Mouse (Mus musculus) layer of hippocampus, postnatal 36 days (tissue): ENCODE data around the gene Bricd5. TPM values are rescaled to one million over a fixed set of nuclear protein-coding genes. Genes with fewer than 3 reads are reported as not detected.

ENCODE experiments used
- total RNA-seq, 2 experiments: library from RNA; stranded (reverse); gene quantifications; 2 replicates each; pipeline ENCODE4 v1.2.3; 2021

Gene Bricd5
- total RNA-seq, 2 experiments from 2014 or later: 1.9 to 2.6 TPM

Other genes starting within 250 kb of the Bricd5 start
- gene Ccnf, start 222.4 kb upstream of the Bricd5 start, total RNA-seq: 1 to 10 TPM; 4.9 to 6.1 TPM
- 1 to 10 TPM in 1 of 2 experiments, under 1 TPM in 1; 0.96 to 1.1 TPM for gene Abca17, start 122.8 kb upstream of the Bricd5 start, total RNA-seq
- gene Abca3, start 121.9 kb upstream of the Bricd5 start, total RNA-seq: 10 to 100 TPM; 64.8 to 65.3 TPM
- gene Rnps1, start 59.3 kb upstream of the Bricd5 start, total RNA-seq: 100 to 1,000 TPM; 123 to 127 TPM
- 10 to 100 TPM; 29.2 to 30.2 TPM for gene Eci1, start 47.2 kb upstream of the Bricd5 start, total RNA-seq
- gene Dnase1l2, start 30.8 kb upstream of the Bricd5 start, total RNA-seq: 10 to 100 TPM; 11.0 to 14.2 TPM
- gene E4f1, start 3.6 kb upstream of the Bricd5 start, total RNA-seq: 10 to 100 TPM; 30.3 to 42.7 TPM
- gene Pgp, start 3.5 kb upstream of the Bricd5 start, total RNA-seq: 10 to 100 TPM; 62.3 to 66.4 TPM
- gene Mlst8, start 5.2 kb downstream of the Bricd5 start, total RNA-seq: 10 to 100 TPM; 40.7 to 45.0 TPM
- gene Caskin1, start 14.7 kb downstream of the Bricd5 start, total RNA-seq: 100 to 1,000 TPM; 158 to 160 TPM
- gene Traf7, start 54.1 kb downstream of the Bricd5 start, total RNA-seq: 10 to 100 TPM; 86.7 to 95.1 TPM
- 10 to 100 TPM; 72.9 to 76.8 TPM for gene Rab26, start 60.3 kb downstream of the Bricd5 start, total RNA-seq
- gene Pkd1, start 76.0 kb downstream of the Bricd5 start, total RNA-seq: 10 to 100 TPM; 84.9 to 95.3 TPM
- gene Tsc2, start 158.7 kb downstream of the Bricd5 start, total RNA-seq: 100 to 1,000 TPM; 181 to 184 TPM
- gene Nthl1, start 158.8 kb downstream of the Bricd5 start, total RNA-seq: 1 to 10 TPM; 3.9 to 6.9 TPM
- 10 to 100 TPM; 41.1 to 43.3 TPM for gene Slc9a3r2, start 176.4 kb downstream of the Bricd5 start, total RNA-seq
- 1 to 10 TPM; 1.7 to 2.9 TPM for gene Npw, start 184.6 kb downstream of the Bricd5 start, total RNA-seq
- gene Zfp598, start 195.8 kb downstream of the Bricd5 start, total RNA-seq: 10 to 100 TPM; 38.2 to 43.5 TPM
- gene Syngr3, start 216.1 kb downstream of the Bricd5 start, total RNA-seq: 100 to 1,000 TPM; 152 to 165 TPM
- 10 to 100 TPM; 17.0 to 22.7 TPM for gene Gfer, start 222.3 kb downstream of the Bricd5 start, total RNA-seq
- gene Noxo1, start 222.3 kb downstream of the Bricd5 start, total RNA-seq: 1 to 10 TPM; 2.5 to 3.0 TPM
- 10 to 100 TPM; 26.1 to 29.4 TPM for gene Tbl3, start 233.8 kb downstream of the Bricd5 start, total RNA-seq
- not detected for gene Rnf151, start 244.2 kb downstream of the Bricd5 start, total RNA-seq
- 100 to 1,000 TPM; 326 to 349 TPM for gene Rps2, start 244.2 kb downstream of the Bricd5 start, total RNA-seq